Mouse (Mus musculus) adrenal gland, postnatal 25 days (tissue): Measurements from ENCODE around the gene Tuba8. TPM values are rescaled to one million over a fixed set of nuclear protein-coding genes. Genes with fewer than 3 reads are reported as not detected.

ENCODE experiments used
- DNase-seq: peaks from one replicate; pipeline ENCODE4 v3.0.0; 2021; ENCODE audit warnings: mixed read lengths
- total RNA-seq: library from RNA; stranded (reverse); gene quantifications from 2 replicates; pipeline ENCODE4 v1.2.3, GENCODE M21; 2021

Tuba8 gene
- total RNA-seq, 1 experiment from 2014 or later: 5.3 TPM

GRCm38 (mm10) chr6:121194956-121195731, 15.4 kb upstream of the Tuba8 start:
- DNase-seq: no peak

DNA sequence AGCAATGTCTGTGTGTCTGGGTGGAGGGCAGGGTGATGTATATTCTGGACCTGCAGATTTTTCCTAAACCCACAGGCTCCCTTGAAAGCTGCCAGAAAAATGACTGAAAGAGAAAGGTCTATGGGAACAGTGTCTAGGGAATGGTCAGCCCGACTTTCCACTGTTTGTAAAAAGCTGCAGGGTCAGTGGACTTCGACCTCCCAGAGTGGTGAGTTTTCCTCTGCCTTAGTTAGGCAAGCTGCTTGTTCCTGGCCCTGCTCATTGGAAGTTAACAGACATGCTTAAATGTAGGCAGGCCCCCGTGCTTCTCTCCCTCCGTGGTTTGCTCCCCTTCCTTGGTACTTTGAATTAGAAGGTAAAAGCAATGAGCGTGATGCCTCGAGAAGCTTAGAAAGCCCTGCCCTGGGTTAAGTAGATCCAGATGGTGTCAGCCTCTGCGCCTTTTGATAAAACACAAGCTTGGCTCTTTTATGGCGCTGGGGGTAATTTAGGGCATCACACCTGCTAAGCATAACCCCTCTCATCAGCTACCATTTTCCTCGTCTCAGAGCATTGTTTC, 12.6 kb upstream of the Tuba8 start:
- DNase-seq: no peak

DNA sequence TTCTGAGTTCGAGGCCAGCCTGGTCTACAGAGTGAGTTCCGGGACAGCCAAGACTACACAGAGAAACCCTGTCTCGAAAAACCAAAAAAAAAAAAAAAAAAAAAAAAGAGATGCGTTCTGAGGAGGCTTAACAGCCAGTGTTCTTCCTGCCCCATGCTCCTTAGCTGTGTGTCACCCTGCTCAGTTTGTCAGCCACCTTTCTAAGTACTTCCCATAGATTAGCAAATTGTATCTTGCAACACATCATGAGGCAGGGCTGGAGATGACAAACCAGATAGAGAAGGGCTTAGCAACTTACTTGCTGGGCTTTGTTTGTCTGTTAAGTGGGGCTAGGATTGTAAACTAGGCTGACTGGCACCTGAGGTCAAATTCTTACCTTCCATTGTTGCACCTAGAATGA, 10.0 kb upstream of the Tuba8 start:
- no peak for DNase-seq

DNA sequence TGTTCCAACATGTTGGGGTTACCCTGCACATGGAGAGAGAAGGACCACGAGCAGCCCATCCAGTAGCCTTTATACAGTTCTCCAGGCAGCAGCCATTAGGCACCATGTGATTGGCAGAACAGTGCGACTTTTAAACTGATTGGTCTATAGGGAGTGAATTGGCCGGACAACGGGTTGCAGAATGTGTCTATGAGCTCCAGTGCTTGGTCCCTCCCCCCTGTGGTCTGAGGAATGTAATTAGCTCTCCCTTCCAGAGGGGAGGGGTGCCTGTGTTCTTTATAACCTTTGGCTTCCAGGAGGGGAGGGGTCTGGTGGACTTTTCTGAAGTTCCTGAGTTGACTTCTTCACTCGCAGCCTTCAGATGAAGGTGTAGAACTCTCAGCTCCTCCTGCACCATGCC, 8.5 kb upstream of the Tuba8 start:
- DNase-seq: no peak

DNA sequence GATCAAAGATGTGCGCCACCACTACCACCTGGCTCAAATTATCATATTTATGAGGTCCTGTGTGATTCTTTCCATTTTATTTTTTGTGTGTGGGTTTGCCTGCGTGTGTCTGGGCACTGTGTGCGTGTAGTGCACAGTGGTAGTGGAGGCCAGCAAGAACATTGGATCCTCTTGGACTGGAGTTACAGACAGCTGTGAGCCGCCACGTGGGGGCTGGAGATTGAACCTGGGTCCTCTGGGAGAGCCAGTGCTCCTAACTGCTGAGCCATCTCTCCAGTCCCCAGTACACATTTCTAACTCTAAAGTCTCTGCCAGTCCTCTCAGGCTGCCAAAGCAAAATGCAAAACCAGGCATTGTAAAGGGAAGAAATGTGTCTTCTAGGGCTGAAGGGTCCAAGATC, 4.0 kb upstream of the Tuba8 start:
- DNase-seq: no peak

DNA sequence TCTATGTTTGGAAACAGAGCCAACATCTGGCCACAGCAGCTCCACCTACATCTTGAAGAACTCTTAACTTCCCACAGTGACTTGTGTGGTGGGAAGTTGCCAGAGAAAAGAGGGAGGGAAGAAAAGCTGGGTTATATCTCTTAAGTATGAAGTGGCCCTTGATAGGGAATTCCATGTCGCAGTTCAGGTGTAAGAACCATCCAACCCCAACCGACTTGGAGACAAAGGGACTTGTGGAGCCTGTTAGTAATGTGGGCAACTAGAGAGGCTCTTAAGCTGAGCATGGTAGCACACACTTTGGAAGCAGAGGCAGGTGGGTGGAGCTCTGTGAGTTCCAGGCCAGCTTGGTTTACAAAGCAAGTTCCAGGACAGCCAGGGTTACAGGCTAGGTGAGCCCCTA, 912 bp upstream of the Tuba8 start:
- DNase-seq: no peak

- DNase-seq: no peak
Observed at GRCm38 (mm10) chr6:121210926-121211289, 412 bp downstream of the Tuba8 start.

DNA sequence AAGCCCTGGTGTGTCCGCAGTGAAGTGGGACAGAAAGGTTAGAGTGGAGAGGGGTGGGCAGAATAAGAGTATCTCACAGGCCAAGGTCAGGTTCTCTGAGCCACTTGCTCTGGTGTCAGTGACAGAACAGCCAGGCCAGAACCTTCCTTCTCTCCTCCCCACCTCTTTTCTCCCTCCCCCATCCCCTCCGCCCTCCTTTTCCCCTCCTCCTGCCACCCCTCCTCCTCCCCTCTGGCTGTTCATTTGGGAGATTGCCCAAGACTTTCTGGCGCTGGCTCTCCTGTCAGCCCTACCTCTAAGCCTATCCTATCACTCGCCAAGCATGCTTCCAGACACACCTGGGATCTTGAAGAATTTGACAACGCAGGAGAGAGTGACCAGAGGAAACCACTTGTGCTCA, 1.2 kb downstream of the Tuba8 start:
- DNase-seq: peak; percentile 37

DNA sequence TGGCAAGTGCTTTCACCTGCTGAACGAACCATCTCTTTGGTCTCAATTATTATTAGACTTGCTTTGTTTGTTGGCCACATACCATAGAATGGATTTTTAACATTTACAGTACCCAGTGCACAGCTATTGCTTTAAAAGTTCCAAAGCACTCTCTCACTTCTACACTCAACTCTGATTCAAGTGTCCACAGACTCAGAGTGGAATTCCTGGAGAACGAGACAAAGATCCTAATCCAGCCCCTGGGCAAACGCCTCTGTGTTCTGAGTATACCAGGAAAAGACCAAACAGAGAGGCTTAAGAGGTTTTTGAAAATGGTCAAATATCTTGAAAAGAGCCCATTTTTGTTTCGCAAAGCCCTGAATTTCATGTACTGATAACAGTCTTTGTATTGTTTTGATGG, 2.5 kb downstream of the Tuba8 start:
- DNase-seq: no peak

DNA sequence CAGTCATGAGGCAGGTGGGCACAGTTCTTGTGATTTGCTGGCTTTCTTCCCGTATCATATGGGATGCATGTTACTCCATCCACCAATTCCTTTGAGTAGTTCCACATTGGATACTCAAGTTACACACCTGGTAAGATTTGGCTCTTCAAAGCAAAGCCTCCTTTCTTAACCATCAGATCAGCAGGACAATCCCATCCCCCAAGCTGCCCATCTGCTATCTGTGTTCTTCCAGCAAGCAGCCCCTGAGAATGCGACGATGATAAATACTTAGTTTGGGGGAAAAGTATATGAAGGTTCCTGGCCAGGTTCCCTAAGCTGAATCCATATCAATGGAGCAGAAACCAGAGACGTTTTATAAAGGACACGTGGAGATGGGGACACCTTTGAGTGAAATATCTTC, 3.7 kb downstream of the Tuba8 start:
- DNase-seq: no peak

- no peak for DNase-seq
Observed at GRCm38 (mm10) chr6:121214667-121215330, 4.3 kb downstream of the Tuba8 start.

DNA sequence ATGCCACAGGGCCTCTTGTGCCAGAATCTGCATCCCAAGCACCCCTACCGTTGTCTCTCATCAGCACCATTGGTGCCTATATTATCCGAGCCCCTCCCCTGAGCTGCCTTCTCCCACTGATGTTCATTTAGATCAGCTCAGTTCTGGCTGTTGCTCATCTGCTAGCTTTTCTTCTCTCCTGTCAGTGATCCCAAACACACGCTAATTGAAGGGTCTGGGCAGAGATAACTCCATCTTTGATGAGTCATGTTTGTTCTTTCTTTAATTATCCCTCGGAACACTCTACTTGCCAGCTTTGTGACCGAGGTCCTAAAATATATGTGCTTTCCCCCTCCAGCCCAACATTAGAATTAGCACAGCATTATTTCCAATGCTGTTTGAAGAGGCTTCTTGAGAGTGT, 4.8 kb downstream of the Tuba8 start:
- no peak for DNase-seq

GRCm38 (mm10) chr6:121215896-121216295, 5.4 kb downstream of the Tuba8 start:
- no peak for DNase-seq

DNA sequence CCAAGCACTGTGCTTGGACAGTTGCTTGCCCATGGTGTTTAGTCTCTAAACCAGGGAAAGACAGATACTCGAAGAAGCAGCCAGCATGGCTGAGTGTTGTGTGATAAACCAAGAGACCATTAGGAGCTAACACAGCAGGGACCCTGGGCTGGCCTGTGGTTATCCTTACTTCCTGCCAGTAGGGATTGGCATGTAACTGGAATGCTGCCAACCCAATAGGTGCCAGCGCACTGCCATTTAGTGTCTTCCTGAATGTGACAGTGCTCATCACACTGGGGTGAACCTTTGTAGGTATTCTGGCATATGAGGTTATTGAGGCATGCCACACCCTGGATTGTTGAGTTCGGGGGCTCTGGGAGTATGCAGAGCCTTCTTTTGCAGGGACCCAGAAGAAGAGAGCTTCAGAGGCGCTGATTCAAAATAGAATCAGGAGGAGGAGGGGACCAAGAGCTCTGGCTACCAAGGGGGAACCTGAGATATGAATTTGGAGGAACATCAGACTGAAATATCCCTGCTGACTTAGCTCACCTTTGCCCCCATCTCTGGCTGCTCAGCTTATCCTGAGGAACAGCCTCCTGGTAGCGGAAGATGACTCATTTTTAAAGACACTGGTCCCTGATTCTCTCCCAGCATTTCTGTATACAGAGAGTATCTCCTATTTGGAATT, 6.2 kb downstream of the Tuba8 start:
- no peak for DNase-seq

GRCm38 (mm10) chr6:121218002-121218401, 7.5 kb downstream of the Tuba8 start:
- no peak for DNase-seq

GRCm38 (mm10) chr6:121219406-121219805, 8.9 kb downstream of the Tuba8 start:
- no peak for DNase-seq

DNA sequence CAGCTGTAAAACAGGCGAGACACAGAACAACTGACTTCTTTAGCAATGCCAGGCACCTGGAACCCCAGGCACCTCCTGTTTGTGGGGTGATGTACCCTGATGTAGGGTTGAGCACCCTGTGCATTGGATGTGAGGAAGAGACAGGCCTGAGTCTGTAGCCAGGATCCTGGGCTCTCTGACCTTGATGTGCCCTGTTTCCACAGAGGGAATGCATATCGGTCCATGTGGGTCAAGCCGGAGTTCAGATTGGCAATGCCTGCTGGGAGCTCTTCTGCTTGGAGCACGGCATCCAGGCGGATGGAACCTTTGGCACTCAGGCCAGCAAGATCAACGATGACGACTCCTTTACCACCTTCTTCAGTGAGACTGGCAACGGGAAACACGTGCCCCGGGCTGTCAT, 9.7 kb downstream of the Tuba8 start:
- DNase-seq: no peak

GRCm38 (mm10) chr6:121221876-121222597, 11.5 kb downstream of the Tuba8 start:
- no peak for DNase-seq

GRCm38 (mm10) chr6:121223001-121223400, 12.5 kb downstream of the Tuba8 start:
- no peak for DNase-seq

DNA sequence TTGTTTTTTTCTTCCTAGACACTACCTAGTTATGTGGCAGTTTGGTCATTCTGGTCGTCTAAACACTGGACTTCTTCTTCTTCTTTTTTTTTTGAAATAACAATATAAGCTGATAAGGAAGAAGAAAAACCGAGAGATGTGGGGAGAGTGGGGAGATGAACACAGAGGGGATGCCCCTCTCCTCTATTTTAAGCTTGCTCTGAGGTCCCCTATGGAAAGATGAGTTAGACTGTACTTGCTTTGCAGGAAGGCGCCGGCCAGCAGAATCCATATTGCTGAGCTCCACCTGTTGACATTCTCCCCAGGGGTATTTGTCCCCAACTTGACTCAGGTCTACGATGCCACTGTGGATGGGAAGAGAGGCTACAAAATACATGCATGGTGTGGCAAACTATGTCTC, 13.6 kb downstream of the Tuba8 start:
- DNase-seq: no peak

DNA sequence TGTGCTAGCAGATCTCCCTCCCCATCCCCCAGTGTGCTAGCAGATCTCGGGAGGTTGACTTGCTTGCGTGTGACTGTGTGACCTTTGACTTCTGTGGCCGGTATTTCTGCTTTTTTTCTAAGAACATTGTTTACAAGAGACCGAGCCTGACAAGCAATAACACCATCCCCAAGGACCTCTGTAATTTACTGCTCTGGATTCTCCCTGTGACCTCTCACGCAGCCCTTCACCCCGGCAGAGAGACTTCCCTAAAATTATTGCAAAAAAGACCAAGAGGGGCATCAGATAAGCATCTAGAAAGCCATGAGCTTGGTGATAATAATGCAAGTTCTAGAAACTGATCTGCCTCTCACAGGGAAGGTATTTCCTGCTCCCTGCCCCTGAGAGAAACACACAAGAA, 14.5 kb downstream of the Tuba8 start:
- no peak for DNase-seq

DNA sequence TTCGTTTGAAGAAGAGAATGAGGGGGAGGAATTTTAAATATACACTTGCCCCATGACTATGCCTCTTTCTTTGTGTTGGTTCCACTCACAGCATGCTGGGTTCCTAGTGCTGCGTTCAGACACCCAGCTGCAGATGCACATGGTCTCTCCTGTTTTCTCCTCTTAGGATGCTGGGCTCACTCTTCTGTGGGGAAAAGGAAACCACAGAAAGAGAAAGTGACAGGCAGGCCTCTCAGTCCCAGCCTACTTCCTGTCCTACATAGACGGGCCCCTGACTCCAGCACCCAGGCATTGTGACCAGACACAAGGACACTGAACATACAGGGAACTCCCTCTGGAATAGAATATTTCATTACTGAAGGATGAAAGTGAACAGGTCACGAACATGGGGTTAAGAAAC, 15.5 kb downstream of the Tuba8 start:
- no peak for DNase-seq

- DNase-seq: no peak
Observed at GRCm38 (mm10) chr6:121226744-121227143, 16.2 kb downstream of the Tuba8 start.
